Comparison of ENCODE assay signal across 8 mouse cellular contexts in the genomic region with DNA sequence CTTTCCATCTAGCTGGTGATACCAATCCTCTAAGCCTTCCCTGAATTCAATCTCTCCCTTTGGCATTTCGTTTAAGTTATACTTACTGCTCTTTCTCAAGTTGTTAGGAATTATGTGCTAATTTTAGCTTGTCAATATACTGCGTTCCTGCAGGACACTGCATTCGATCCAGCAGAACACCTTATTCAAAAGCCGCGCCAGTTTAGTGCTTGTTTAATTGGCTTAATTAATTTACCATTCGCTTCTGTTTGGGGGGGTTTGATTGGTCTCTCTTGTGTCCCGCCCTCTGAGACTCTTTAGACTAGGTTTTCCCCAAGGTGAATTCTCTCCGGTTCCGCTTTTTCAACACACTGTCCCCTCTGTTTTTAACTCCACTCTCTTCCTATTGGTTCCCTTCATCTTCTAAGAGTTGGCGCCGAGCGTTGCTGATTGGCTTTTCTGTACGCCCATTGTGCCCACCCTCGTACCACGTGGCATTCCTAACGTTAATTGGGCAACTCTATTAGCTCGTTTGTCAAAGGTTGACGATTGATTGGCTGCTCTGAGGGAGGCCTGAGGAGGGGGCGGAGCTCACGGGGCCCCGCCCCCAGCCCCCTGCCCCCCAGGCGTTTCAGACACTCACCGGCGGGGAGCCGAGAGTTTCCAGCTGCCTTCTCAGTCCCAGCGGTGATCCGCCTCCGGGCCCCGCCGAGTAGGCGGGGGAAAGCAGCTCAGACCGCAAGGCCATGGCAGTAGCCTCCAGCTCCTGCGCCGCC. TPM values are rescaled to one million over a fixed set of nuclear protein-coding genes. Genes with fewer than 3 reads are reported as not detected.
DNase-seq lines count a peak whose midpoint lies in the region; ATAC-seq lines count a peak whose summit lies in the region.

A gene (plus strand): TSS at position 606 of the 755 bp plus-strand sequence.

- peak within 1 kb of the TSS; percentile 65; the same call in 1 of the 2 replicates for H3K27ac ChIP-seq in hindbrain, embryonic 11.5 days (ENCODE audit: low read depth, low read length)

- 0 out of 2 replicates have a peak, but pooled peaks cover 2% of the 10 kb centered on the region for H3K27me3 ChIP-seq in hindbrain, embryonic 11.5 days (ENCODE audit: control insufficient read depth, insufficient read depth, low read length)

- WGBS in hindbrain, embryonic 11.5 days = under 1% methylated on average over 31 of the region's 34 CpGs

- 0 out of 2 replicates have a peak, but pooled peaks cover 2% of the 10 kb centered on the region for H3K4me1 ChIP-seq in hindbrain, embryonic 11.5 days (replicated peaks; ENCODE audit: control insufficient read depth, insufficient read depth, low read length)

- H3K4me3 ChIP-seq in hindbrain, embryonic 11.5 days (ENCODE audit: low read depth, low read length) = peak within 1 kb of the TSS; percentile 67

- peak within 1 kb of the TSS; percentile 86 for H3K4me2 ChIP-seq in hindbrain, embryonic 11.5 days (replicated peaks; ENCODE audit: low read depth, low read length)

- H3K9ac ChIP-seq in hindbrain, embryonic 11.5 days (ENCODE audit: low read depth, low read length) = peak within 1 kb of the TSS; percentile 74

- ATAC-seq in hindbrain, embryonic 11.5 days (ENCODE audit: low FRiP score) = peak; percentile 97

- no peaks in the 10 kb centered on the region for H3K9me3 ChIP-seq in hindbrain, embryonic 11.5 days (ENCODE audit: control insufficient read depth, low read length)

- peak; percentile 99 for DNase-seq in Muller cell, postnatal 12 days (ENCODE audit: inconsistent ontology term)
- peak; percentile 95 for DNase-seq in cerebellum, adult 9-11 months
- peak; percentile 96 for DNase-seq in frontal cortex, adult 2 months (ENCODE audit: extremely low spot score in 1 of 2, low spot score in 1 of 2)
- peak; percentile 94 for DNase-seq in hindbrain, embryonic 11.5 days (ENCODE audit: low spot score)
- peak; percentile 85 to 89 for DNase-seq in layer of hippocampus, postnatal 10 days (ENCODE audit: low spot score in 2 of 2)
- DNase-seq in lung, postnatal 10 days = peak; percentile 97
- DNase-seq in ovary, postnatal 36 days (ENCODE audit: low spot score) = peak; percentile 85
- DNase-seq in thymus, postnatal 25 days = peak; percentile 88

- no peaks in the 10 kb centered on the region for H3K36me3 ChIP-seq in hindbrain, embryonic 11.5 days (ENCODE audit: control insufficient read depth, insufficient read depth, low read length)

RNA-seq across cellular contexts. Expression of the gene that starts here (rescaled TPM):
- polyA plus RNA-seq in frontal cortex, adult 2 months (2012; rRNA removed) = 5.2 and 5.9 TPM in 2 replicates
- polyA plus RNA-seq in hindbrain, embryonic 11.5 days (2014; fragmentation: Nextera tagmentation; extraction: Ambion mirVana) = 5.9 and 7.7 TPM in 2 replicates
- 1 to 10 TPM; 2.9 to 3.8 TPM for total RNA-seq in layer of hippocampus, postnatal 10 days (2021)

Comparison
In these comparisons a context has a peak if more than half of its experiments do, and no peak if none do; other contexts are left out.
1. Peak in every context shown above with its lines: DNase-seq, ATAC-seq, H3K4me3 ChIP-seq and H3K27ac ChIP-seq.